Mouse (Mus musculus): ENCODE data around the gene Chrna5.

- no peak for TF ChIP-seq CTCF (IDR thresholded peaks at IDR 0.05; ENCODE audit: borderline replicate concordance, control insufficient read depth, extremely low read depth, insufficient read depth, low read length, poor library complexity)
- no peak for TF ChIP-seq POLR2A (IDR thresholded peaks at IDR 0.05; ENCODE audit: control insufficient read depth, extremely low read depth, insufficient read depth, low read length, poor library complexity)
Observed at GRCm38 (mm10) chr9:54946256-54946655, 34.4 kb upstream of the Chrna5 start.
